Mouse (Mus musculus): ENCODE data around the gene 2610042L04Rik. TPM values are rescaled to one million over a fixed set of nuclear protein-coding genes. Genes with fewer than 3 reads are reported as not detected.
"Not testable (repeated sequence)": the region's sequence is repeated elsewhere in the genome, so short reads cannot be mapped to it uniquely, and the experiment has no call there.

2610042L04Rik gene
- polyA plus RNA-seq, 1 experiment from 2014 or later = 0.14 TPM

- not testable (repeated sequence) for H3K27me3 ChIP-seq (ENCODE audit: control insufficient read depth, insufficient read depth, low read length); H3K4me3 ChIP-seq (ENCODE audit: low read depth, low read length); H3K9me3 ChIP-seq (replicated peaks; ENCODE audit: control insufficient read depth, low read length)
Measured at GRCm38 (mm10) chr14:4398624-4399023, 64.1 kb downstream of the 2610042L04Rik start.

DNA sequence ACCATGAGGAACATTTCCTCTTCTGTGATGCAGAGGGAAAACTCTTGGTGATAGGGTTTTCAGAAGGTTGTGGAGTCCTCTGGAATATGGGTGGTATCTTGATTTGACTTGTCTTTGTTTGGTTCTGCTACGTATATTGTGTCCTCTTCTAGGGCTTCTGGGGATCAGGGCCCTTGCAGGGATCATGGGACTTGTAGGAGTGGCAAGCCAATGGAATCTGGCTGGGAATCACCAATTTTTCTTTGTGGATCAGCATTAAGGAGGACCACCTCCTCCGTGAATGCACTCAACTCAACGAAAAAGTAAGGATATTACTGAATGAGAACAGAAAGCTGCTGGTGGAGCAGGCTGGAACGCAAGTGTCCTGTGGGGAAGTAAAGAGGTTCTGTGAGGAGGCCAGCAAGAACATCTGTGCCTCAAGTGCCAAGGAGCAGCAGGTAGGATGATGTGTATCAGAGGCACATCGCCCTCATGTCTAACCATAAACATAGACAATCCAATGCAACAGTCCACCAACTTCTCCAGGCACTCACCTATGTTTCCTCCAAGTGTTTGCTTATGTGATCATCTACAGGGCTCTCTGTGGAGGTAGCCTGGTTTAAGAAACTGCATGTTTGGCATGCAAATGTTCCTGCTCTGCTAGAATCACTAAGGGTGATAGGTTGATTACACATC, 65.7 kb downstream of the 2610042L04Rik start:
- WGBS (ENCODE audit: insufficient replicate concordance) = 80% methylated on average over 5 of the region's 5 CpGs
- H3K27ac ChIP-seq (ENCODE audit: low read depth, low read length); H3K9me3 ChIP-seq (replicated peaks; ENCODE audit: control insufficient read depth, low read length); H3K9ac ChIP-seq (ENCODE audit: low read depth, low read length); H3K4me1 ChIP-seq (ENCODE audit: control insufficient read depth, insufficient read depth, low read length); H3K36me3 ChIP-seq (ENCODE audit: control insufficient read depth, insufficient read depth, low read length); H3K4me3 ChIP-seq (ENCODE audit: low read depth, low read length); H3K4me2 ChIP-seq; H3K27me3 ChIP-seq (ENCODE audit: control insufficient read depth, insufficient read depth, low read length); ATAC-seq (replicated peaks; ENCODE audit: insufficient number of reproducible peaks, low FRiP score, low TSS enrichment): not testable (repeated sequence)

More at GRCm38 (mm10) chr14:4398624-4399023, 64.1 kb downstream of the 2610042L04Rik start:
- not testable (repeated sequence) for H3K9ac ChIP-seq (ENCODE audit: low read depth, low read length); H3K4me2 ChIP-seq; H3K4me1 ChIP-seq (ENCODE audit: control insufficient read depth, insufficient read depth, low read length); ATAC-seq (replicated peaks; ENCODE audit: insufficient number of reproducible peaks, low FRiP score, low TSS enrichment); H3K27ac ChIP-seq (ENCODE audit: low read depth, low read length); H3K36me3 ChIP-seq (ENCODE audit: control insufficient read depth, insufficient read depth, low read length)

DNA sequence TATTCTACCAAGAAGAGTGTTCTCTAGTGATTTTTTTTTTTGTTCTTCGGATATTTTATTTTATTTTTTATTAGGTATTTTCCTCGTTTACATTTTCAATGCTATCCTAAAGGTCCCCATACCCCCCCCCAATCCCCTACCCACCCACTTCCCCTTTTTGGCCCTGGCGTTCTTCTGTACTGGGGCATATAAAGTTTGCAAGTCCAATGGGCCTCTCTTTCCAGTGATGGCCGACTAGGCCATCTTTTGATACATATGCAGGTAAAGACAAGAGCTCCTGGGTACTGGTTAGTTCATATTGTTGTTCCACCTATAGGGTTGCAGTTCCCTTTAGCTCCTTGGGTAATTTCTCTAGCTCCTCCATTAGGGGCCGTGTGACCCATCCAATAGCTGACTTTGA, 66.7 kb downstream of the 2610042L04Rik start:
- H3K36me3 ChIP-seq (ENCODE audit: control insufficient read depth, insufficient read depth, low read length); H3K27me3 ChIP-seq (ENCODE audit: control insufficient read depth, insufficient read depth, low read length); H3K9ac ChIP-seq (ENCODE audit: low read depth, low read length); ATAC-seq (replicated peaks; ENCODE audit: insufficient number of reproducible peaks, low FRiP score, low TSS enrichment); H3K4me1 ChIP-seq (ENCODE audit: control insufficient read depth, insufficient read depth, low read length); H3K27ac ChIP-seq (ENCODE audit: low read depth, low read length); H3K9me3 ChIP-seq (replicated peaks; ENCODE audit: control insufficient read depth, low read length); H3K4me3 ChIP-seq (ENCODE audit: low read depth, low read length); H3K4me2 ChIP-seq: not testable (repeated sequence)
- WGBS (ENCODE audit: insufficient replicate concordance) = 65% methylated on average over 4 of the region's 5 CpGs

DNA sequence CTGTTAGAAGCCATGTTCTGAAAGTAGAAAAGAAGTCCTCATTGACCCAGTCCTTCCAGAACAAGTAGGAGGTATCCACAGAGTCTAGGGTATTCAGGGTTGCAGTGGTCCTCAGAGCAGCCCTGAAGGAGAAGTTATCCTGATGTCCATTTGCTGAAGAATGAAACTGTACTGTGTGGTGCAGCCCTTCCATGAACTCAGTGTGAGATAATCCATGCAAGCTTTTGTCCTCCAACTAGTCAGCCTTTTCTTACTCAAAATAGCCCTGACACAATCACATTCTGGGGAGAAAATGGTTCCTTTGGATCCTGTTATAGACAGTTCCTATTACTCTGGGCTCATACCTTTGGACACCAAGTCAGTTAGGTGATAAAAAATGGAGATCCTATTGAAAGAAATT, 69.3 kb downstream of the 2610042L04Rik start:
- not testable (repeated sequence) for H3K27ac ChIP-seq (ENCODE audit: low read depth, low read length); H3K4me2 ChIP-seq; H3K9ac ChIP-seq (ENCODE audit: low read depth, low read length)

More for the DNA sequence above, 69.3 kb downstream of the 2610042L04Rik start:
- not testable (repeated sequence) for ATAC-seq (replicated peaks; ENCODE audit: insufficient number of reproducible peaks, low FRiP score, low TSS enrichment); H3K9me3 ChIP-seq (replicated peaks; ENCODE audit: control insufficient read depth, low read length); H3K27me3 ChIP-seq (ENCODE audit: control insufficient read depth, insufficient read depth, low read length); H3K36me3 ChIP-seq (ENCODE audit: control insufficient read depth, insufficient read depth, low read length); H3K4me1 ChIP-seq (ENCODE audit: control insufficient read depth, insufficient read depth, low read length); H3K4me3 ChIP-seq (ENCODE audit: low read depth, low read length)

Other genes with a start within 250 kb of the 2610042L04Rik start
- gene Gm8108, start 224.2 kb upstream of the 2610042L04Rik start, polyA plus RNA-seq (2014; fragmentation: Nextera tagmentation; extraction: Ambion mirVana) = 3.6 TPM in 1 of 2 replicates, not detected in the other
- gene Gm3127, start 169.7 kb upstream of the 2610042L04Rik start, polyA plus RNA-seq (2014; fragmentation: Nextera tagmentation; extraction: Ambion mirVana) = not detected in 2 replicates
- gene Gm2974, start 152.2 kb upstream of the 2610042L04Rik start, polyA plus RNA-seq (2014; fragmentation: Nextera tagmentation; extraction: Ambion mirVana) = 0.32 and 0.33 TPM in 2 replicates
- not detected in 2 replicates for gene Gm3138, start 85.1 kb upstream of the 2610042L04Rik start, polyA plus RNA-seq (2014; fragmentation: Nextera tagmentation; extraction: Ambion mirVana)
- not detected in 2 replicates for gene Gm3149, start 17.5 kb upstream of the 2610042L04Rik start, polyA plus RNA-seq (2014; fragmentation: Nextera tagmentation; extraction: Ambion mirVana)
- gene Gm3159, start 62.8 kb downstream of the 2610042L04Rik start, polyA plus RNA-seq (2014; fragmentation: Nextera tagmentation; extraction: Ambion mirVana) = not detected in 2 replicates
- gene Gm3164, start 80.7 kb downstream of the 2610042L04Rik start, polyA plus RNA-seq (2014; fragmentation: Nextera tagmentation; extraction: Ambion mirVana) = 0.83 and 0.89 TPM in 2 replicates
- gene Gm3173, start 96.2 kb downstream of the 2610042L04Rik start, polyA plus RNA-seq (2014; fragmentation: Nextera tagmentation; extraction: Ambion mirVana) = 0.65 TPM in 1 of 2 replicates, not detected in the other
- not detected in 2 replicates for gene Gm3182, start 147.0 kb downstream of the 2610042L04Rik start, polyA plus RNA-seq (2014; fragmentation: Nextera tagmentation; extraction: Ambion mirVana)
- gene Gm3047, start 220.6 kb downstream of the 2610042L04Rik start, polyA plus RNA-seq (2014; fragmentation: Nextera tagmentation; extraction: Ambion mirVana) = not detected in 2 replicates